Mouse (Mus musculus) megakaryocyte, embryonic 14.5 days (primary cell): ENCODE measurements around the gene Rab13. TPM values are rescaled to one million over a fixed set of nuclear protein-coding genes. Genes with fewer than 3 reads are reported as not detected.
"Not testable (repeated sequence)": the region's sequence is repeated elsewhere in the genome, so short reads cannot be mapped to it uniquely, and the experiment has no call there.

Source experiments
- H3K27me3 ChIP-seq: replicated peaks from 2 replicates; pipeline ENCODE3; 2012; ENCODE audit warnings: inconsistent platforms
- H3K36me3 ChIP-seq: replicated peaks from 2 replicates; pipeline ENCODE3; 2012; ENCODE audit warnings: low read length, inconsistent platforms, mixed read lengths
- H3K4me1 ChIP-seq: 2 replicates; pipeline ENCODE4 v1.6.1; 2012; ENCODE audit warnings: inconsistent platforms
- H3K4me3 ChIP-seq: replicated peaks from 2 replicates; pipeline ENCODE3; 2012; ENCODE audit warnings: moderate library complexity, mild to moderate bottlenecking, inconsistent platforms
- H3K9me3 ChIP-seq: 2 replicates; pipeline ENCODE4 v1.6.1; 2012; ENCODE audit warnings: inconsistent platforms
- FLI1 ChIP-seq: IDR thresholded peaks from 2 replicates; pipeline ENCODE4 v1.6.1; 2012; ENCODE audit warnings: low read length, inconsistent platforms, mixed read lengths
- GATA1 ChIP-seq: IDR thresholded peaks from 3 replicates; pipeline ENCODE4 v1.6.1; 2012; ENCODE audit warnings: mixed read lengths, low read length, inconsistent platforms, borderline replicate concordance
- polyA plus RNA-seq: library from polyadenylated mRNA; stranded (reverse); fragments of >175 nt; gene quantifications from 2 replicates; pipeline ENCODE4 v1.2.3, GENCODE M21; 2012; ENCODE audit warnings: low replicate concordance; ENCODE audit not compliant: insufficient read depth

Gene Rab13
- polyA plus RNA-seq, 1 experiment: 45.9 TPM

DNA sequence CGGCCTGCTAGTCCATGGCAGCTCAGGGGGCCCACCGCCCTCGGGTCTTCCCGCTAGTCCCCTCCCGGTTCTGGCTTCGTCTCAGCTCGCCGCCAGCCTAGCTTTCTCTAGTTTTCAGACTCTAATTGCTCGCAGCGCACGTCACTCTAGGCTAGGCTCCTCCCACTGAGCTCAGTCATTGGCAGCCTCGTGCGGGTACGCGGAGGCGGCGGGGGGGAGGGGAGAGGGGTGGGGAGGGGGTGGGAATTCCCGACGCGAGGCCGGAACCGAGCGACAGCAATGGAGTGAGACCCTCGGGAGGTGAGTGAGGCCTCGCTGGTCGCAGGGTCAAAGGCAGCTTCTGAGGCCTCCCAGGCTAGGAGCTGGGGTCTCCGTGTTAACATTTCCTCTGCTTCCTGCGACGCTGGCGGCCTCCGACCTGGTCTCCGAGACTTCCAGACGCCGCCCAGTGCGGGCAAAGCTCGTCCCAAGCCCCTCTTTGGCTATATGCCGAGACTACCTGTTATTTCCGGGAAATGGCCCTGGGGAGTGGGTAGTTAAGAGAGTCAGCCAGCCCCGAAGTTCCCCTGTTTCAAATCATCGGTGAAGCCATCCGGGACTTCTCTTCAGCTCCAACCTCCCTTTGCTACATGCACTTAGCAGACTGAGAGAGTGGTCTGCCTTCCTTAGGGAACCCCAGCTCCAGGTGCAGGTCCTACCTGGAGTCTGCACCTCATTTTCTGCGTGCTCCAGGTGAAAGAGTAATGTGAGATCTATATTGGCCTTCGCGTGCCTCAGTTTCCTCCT, 34.7 kb downstream of the Rab13 start, which contains the start of gene Slc39a1:
Gene Slc39a1 (plus strand): TSS at position 213 of the 786 bp plus-strand sequence.
- peak within 1 kb of the TSS; percentile 98 for H3K4me3 ChIP-seq
- no peak for TF ChIP-seq FLI1
- TF ChIP-seq GATA1: no peak
- H3K27me3 ChIP-seq: no peaks in the 10 kb centered on the region
- H3K9me3 ChIP-seq: no peaks in the 10 kb centered on the region
- H3K36me3 ChIP-seq: peaks cover 26% of the 10 kb centered on the region
- H3K4me1 ChIP-seq: peaks cover 57% of the 10 kb centered on the region

DNA sequence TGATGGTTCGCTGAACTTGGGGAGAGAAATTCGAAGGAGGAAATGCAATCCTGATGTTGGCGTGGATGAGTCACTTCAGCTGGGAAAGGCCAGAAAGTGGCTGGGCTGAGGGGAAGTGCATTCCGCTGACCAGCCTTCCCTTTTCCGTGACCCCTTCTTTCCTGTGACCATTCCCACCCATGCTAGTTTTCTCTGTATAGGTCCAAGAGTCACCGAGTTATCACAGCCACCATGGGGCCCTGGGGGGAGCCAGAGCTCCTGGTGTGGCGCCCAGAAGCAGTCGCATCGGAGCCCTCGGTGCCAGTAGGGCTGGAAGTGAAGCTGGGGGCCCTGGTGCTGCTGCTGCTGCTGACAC, 35.2 kb downstream of the Rab13 start:
- Histone ChIP-seq H3K36me3 (peaks cover 26% of the 10 kb centered on the region), H3K4me1 (peaks cover 53% of the 10 kb centered on the region), H3K27me3 (no peaks in the 10 kb centered on the region), H3K4me3 (peak overlapping the region; percentile 98), H3K9me3 (no peaks in the 10 kb centered on the region)
- no peak for TF ChIP-seq FLI1
- TF ChIP-seq GATA1: no peak

DNA sequence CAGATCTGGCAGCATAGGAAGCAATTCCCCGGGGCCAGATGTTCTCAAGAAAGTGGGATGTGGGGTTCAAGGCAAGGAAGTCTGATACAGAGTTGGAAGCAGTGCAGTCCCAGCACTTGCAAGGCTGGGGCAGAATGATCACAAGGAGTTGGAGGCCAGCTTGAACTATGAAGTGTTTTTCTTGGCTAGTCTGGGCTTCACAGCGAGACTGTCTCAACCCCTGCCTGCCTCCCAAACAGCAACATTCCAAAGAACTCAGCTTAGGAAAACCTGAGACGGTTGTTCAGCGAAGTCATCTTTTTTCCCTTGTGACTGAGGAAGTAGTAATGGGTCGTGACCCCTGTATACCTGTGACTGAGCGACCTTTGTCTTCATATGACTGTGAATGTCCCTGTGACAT, 37.3 kb downstream of the Rab13 start:
- Histone ChIP-seq H3K27me3 (no peaks in the 10 kb centered on the region), H3K9me3 (no peaks in the 10 kb centered on the region), H3K36me3 (peaks cover 27% of the 10 kb centered on the region), H3K4me1 (peaks cover 49% of the 10 kb centered on the region), H3K4me3 (no peak overlapping the region)
- TF ChIP-seq GATA1: no peak
- TF ChIP-seq FLI1: no peak

DNA sequence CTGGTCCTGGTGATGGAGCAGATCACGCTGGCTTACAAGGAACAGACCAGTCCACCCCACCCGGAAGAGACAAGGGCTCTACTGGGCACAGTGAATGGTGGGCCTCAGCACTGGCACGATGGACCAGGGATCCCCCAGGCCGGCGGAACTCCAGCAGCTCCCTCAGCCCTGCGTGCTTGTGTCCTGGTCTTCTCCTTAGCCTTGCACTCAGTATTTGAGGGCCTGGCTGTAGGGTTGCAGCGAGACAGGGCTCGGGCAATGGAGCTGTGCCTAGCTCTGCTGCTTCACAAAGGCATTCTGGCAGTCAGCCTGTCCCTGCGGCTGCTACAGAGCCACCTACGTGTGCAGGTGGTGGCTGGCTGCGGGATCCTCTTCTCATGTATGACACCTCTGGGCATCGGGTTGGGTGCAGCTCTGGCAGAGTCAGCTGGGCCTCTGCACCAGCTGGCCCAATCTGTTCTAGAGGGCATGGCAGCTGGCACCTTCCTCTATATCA, 38.3 kb downstream of the Rab13 start:
- peaks cover 51% of the 10 kb centered on the region for H3K4me1 ChIP-seq
- H3K27me3 ChIP-seq, H3K9me3 ChIP-seq, H3K4me3 ChIP-seq: not testable (repeated sequence)
- H3K36me3 ChIP-seq: peaks cover 37% of the 10 kb centered on the region

DNA sequence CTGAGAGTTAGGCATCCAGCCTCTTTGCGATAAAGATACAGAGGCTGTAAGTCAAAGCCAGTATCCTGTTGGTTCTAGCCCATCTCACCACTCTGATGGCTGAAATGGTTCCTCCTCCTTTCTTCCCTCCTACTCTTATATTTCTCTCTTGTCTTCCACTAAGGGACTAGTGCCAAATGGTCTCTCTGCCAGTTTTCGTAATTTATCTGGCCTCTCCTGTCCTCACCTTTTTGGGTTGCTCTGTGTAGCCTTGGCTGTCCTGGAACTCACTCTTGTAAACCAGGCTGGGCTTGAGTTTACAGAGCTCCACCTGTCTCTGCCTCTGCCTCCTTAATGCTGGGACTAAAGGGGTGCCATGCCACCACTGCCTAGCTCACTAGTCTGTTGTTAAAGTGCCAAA, 39.2 kb downstream of the Rab13 start:
- not testable (repeated sequence) for H3K27me3 ChIP-seq, H3K9me3 ChIP-seq, H3K4me3 ChIP-seq
- peaks cover 46% of the 10 kb centered on the region for H3K36me3 ChIP-seq
- H3K4me1 ChIP-seq: peaks cover 55% of the 10 kb centered on the region

DNA sequence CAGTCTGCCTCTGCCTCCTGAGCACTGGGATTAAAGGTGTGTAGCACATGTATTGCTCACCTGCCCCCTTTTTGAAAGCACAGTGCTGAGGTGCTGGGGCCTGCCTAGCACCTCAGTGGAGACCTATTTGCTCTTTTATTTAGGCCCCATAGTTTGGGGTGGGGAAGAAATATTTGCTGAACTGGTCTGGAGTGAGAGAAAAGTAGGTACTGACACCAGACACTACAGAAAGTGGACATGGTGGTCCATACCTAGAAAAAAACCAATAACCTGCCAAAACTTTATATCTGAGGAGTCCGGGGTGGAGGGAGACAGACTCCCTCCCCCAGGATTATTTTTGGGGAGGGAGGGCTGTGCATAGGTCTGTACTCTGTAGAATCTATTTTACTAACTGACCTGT, 39.7 kb downstream of the Rab13 start:
- not testable (repeated sequence) for H3K4me3 ChIP-seq, H3K27me3 ChIP-seq, H3K9me3 ChIP-seq
- peaks cover 51% of the 10 kb centered on the region for H3K36me3 ChIP-seq
- H3K4me1 ChIP-seq: peaks cover 55% of the 10 kb centered on the region

DNA sequence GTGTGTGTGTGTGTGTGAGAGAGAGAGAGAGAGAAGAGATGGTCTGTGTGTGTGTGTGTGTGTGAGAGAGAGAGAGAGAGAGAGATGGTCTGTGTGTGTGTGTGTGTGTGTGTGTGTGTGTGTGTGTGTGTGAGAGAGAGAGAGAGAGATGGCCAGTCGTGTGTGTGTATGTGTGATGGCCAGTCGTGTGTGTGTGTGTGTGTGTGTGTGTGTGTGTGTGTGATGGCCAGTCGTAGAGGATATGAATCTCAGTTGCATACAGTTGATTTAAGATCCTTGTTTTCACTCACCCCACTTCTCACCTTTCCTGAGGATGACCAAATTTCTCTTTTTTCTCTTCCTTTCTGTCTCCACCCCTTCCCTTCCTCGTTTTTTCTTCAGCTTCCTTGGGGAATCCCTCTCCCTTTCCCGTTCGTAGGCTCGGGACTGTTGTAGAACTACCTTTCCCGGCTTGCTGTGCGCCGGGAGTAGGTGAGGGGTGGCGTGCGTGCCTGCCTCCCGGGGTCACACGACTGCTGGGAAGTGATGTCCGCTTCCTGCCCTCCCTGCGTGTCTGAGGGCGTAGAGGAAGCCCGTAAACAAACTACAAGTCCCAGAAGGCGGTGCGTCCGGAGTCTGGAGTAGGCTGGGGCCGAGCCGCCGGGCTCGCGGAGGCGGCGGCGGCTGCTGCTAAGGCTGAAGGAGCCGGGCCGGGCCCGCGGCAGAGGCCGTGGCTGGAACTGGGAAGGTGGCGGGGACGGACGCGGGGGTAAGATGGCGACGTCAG, 40.3 kb downstream of the Rab13 start, which contains the start of gene Crtc2:
Gene Crtc2 (plus strand): TSS at position 511 of the 766 bp plus-strand sequence.
- Histone ChIP-seq H3K27me3 (no peaks in the 10 kb centered on the region), H3K36me3 (peaks cover 57% of the 10 kb centered on the region), H3K9me3 (no peaks in the 10 kb centered on the region), H3K4me3 (peak within 1 kb of the TSS; percentile 96), H3K4me1 (peaks cover 50% of the 10 kb centered on the region)
- TF ChIP-seq GATA1: no peak
- TF ChIP-seq FLI1: 0 out of 2 replicates have a peak, but pooled peaks have one; percentile 25

DNA sequence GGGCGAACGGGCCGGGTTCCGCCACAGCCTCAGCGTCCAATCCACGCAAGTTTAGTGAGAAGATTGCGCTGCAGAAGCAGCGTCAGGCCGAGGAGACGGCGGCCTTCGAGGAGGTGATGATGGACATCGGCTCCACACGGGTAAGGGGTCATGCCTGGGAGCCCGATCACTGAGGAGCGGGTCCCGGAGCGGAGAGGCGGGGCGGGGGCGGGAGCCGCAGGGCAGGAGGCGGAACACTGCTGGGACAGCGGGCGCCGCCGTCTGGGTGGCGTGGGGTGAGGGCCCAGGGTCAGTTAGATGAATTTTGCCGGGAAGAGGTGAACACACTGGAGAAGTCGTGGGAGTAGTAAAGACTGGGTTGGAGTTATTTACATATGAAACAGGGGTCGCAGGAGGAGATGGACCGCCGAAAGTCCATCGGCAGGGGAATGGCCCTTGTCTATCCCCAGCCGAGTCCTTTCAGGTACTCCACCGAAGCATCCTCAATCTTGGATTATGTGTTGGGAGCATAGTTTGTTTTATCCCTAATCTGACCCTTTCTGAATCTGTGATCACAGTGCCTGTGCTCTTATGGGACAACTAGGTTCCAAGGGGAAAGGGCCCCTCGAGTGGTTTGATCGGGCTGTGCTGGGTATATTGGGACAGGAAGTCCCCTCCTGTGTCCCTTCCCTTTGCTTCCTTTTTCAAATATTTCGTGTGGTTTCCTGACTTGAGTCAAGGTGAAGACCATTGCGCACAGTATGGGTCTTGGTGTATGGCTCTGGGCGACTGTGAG, 41.1 kb downstream of the Rab13 start:
- H3K4me1 ChIP-seq: peaks cover 43% of the 10 kb centered on the region
- TF ChIP-seq GATA1 (no peak), FLI1 (no peak)
- H3K4me3 ChIP-seq: peak overlapping the region; percentile 96
- no peaks in the 10 kb centered on the region for H3K27me3 ChIP-seq
- H3K36me3 ChIP-seq: peaks cover 60% of the 10 kb centered on the region
- no peaks in the 10 kb centered on the region for H3K9me3 ChIP-seq

DNA sequence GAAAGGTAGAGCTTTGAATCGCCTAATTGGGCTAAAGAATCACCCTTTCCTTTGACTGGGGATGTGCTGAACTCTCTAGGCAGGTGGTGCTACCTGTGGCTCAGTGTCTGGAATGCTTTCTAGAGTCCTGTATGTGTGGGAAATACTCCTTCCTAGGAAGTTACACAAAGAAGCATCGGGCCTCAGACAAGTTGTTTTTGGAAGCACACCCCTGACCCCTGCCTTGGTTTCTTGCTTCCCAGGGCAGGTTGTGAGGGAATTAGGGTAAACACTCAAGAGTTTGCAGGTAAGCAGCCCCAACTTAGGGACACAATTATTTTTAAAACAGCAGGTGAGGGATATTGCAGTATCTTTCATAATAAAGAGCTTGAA, 41.7 kb downstream of the Rab13 start:
- H3K4me3 ChIP-seq: peak overlapping the region; percentile 96
- H3K36me3 ChIP-seq: peaks cover 62% of the 10 kb centered on the region
- H3K9me3 ChIP-seq: no peaks in the 10 kb centered on the region
- peaks cover 42% of the 10 kb centered on the region for H3K4me1 ChIP-seq
- TF ChIP-seq GATA1: no peak
- no peak for TF ChIP-seq FLI1
- no peaks in the 10 kb centered on the region for H3K27me3 ChIP-seq
